In genomic region chr9:33065331-33065730, GRCm38 (mm10) we compare ENCODE assay signal across 31 mouse cellular contexts.
"Had no signal": no experiment of that assay in that cellular context is flagged by ENCODE, and none has a peak within 500 bp of the region (broad histone marks: within the 10 kb centered on the region; RNA-seq: fewer than 3 reads in every experiment).

No protein-coding gene starts in this region.

- H3K4me3 ChIP-seq: heart, adult 2 months; heart, embryonic 10.5 days; heart, embryonic 12.5 days; heart, embryonic 13.5 days; heart, embryonic 15.5 days; hindbrain, embryonic 10.5 days; hindbrain, embryonic 12.5 days; hindbrain, embryonic 13.5 days; hindbrain, embryonic 15.5 days; intestine, embryonic 15.5 days; layer of hippocampus, adult 2 months; left cerebral cortex, adult 2 months had no signal

- H3K9ac ChIP-seq: heart, embryonic 12.5 days; heart, embryonic 13.5 days; heart, embryonic 15.5 days; hindbrain, embryonic 12.5 days; hindbrain, embryonic 13.5 days; hindbrain, embryonic 14.5 days; hindbrain, embryonic 15.5 days; intestine, embryonic 15.5 days had no signal

- ATAC-seq: hindbrain, embryonic 16.5 days; hindbrain, postnatal 0 days; inflammation-experienced regulatory T-cells, adult 6 months; intestine, embryonic 15.5 days; intestine, embryonic 16.5 days; intestine, postnatal 0 days had no signal

- H3K36me3 ChIP-seq: heart, embryonic 10.5 days; heart, embryonic 12.5 days; heart, embryonic 13.5 days; heart, embryonic 15.5 days; hindbrain, embryonic 10.5 days; hindbrain, embryonic 12.5 days; hindbrain, embryonic 13.5 days; hindbrain, embryonic 15.5 days; intestine, embryonic 15.5 days had no signal

- H3K9me3 ChIP-seq: heart, embryonic 10.5 days; heart, embryonic 12.5 days; heart, embryonic 13.5 days; heart, embryonic 15.5 days; hindbrain, embryonic 10.5 days; hindbrain, embryonic 12.5 days; hindbrain, embryonic 13.5 days; hindbrain, embryonic 15.5 days; intestine, embryonic 15.5 days had no signal

- DNase-seq: heart, adult 2 months; heart, postnatal 10 days; heart, postnatal 14 days; heart, postnatal 36 days; heart, postnatal 4 days; kidney, adult 11 months; kidney, postnatal 10 days; kidney, postnatal 14 days; kidney, postnatal 25 days; kidney, postnatal 4 days; layer of hippocampus, adult 9-11 months; layer of hippocampus, postnatal 36 days had no signal

- H3K4me1 ChIP-seq: heart, embryonic 10.5 days; heart, embryonic 12.5 days; heart, embryonic 13.5 days; heart, embryonic 15.5 days; intestine, embryonic 15.5 days had no signal

- H3K27me3 ChIP-seq: heart, embryonic 12.5 days; heart, embryonic 13.5 days; heart, embryonic 15.5 days; intestine, embryonic 15.5 days had no signal

- H3K27ac ChIP-seq: heart, adult 2 months; heart, embryonic 10.5 days; heart, embryonic 13.5 days; heart, embryonic 15.5 days; hindbrain, embryonic 10.5 days; hindbrain, embryonic 12.5 days; hindbrain, embryonic 13.5 days; hindbrain, embryonic 14.5 days; hindbrain, embryonic 15.5 days; hindbrain, postnatal 0 days; intestine, embryonic 15.5 days; kidney, postnatal 0 days; layer of hippocampus, adult 2 months; left cerebral cortex, adult 2 months had no signal

- H3K4me2 ChIP-seq: heart, embryonic 11.5 days; heart, embryonic 12.5 days; heart, embryonic 13.5 days; heart, embryonic 15.5 days; hindbrain, embryonic 12.5 days; hindbrain, embryonic 13.5 days; hindbrain, embryonic 14.5 days; hindbrain, embryonic 15.5 days; intestine, embryonic 15.5 days had no signal
